Mouse (Mus musculus) forelimb bud, embryonic 11.5 days (tissue): Measurements from ENCODE around the gene Pofut1.
A peak's percentile ranks its signal among the peaks of the same experiment; 100 is the strongest.

ENCODE experiments used
- DNase-seq: peaks from one replicate; pipeline ENCODE4 v3.0.0-alpha.2; 2012; ENCODE audit warnings: low read depth, low spot score

Gene Pofut1

GRCm38 (mm10) chr2:153241250-153242014 is at the start of gene Pofut1, which contains the start of gene Plagl2:
TSS of gene Pofut1 (plus strand) at chr2:153241533.
TSS of gene Plagl2 (minus strand) at chr2:153241426.
- peak; percentile 84 for DNase-seq

- no peak for DNase-seq
Observed at GRCm38 (mm10) chr2:153194255-153194654, 47.1 kb upstream of the Pofut1 start.

- no peak for DNase-seq
Observed at GRCm38 (mm10) chr2:153198485-153198884, 42.8 kb upstream of the Pofut1 start.

GRCm38 (mm10) chr2:153199114-153199513 is 42.2 kb upstream of the Pofut1 start:
- DNase-seq = no peak

- DNase-seq = no peak
Observed at GRCm38 (mm10) chr2:153202766-153203165, 38.6 kb upstream of the Pofut1 start.

GRCm38 (mm10) chr2:153208149-153208548 is 33.2 kb upstream of the Pofut1 start:
- no peak for DNase-seq

- no peak for DNase-seq
Observed at GRCm38 (mm10) chr2:153209286-153209685, 32.0 kb upstream of the Pofut1 start.

- DNase-seq = no peak
Observed at GRCm38 (mm10) chr2:153211451-153211850, 29.9 kb upstream of the Pofut1 start.

- DNase-seq = no peak
Observed at GRCm38 (mm10) chr2:153213351-153213750, 28.0 kb upstream of the Pofut1 start.

GRCm38 (mm10) chr2:153214771-153215259 is 26.5 kb upstream of the Pofut1 start:
- DNase-seq = no peak

GRCm38 (mm10) chr2:153215421-153215820 is 25.9 kb upstream of the Pofut1 start:
- DNase-seq = no peak

- no peak for DNase-seq
Observed at GRCm38 (mm10) chr2:153217826-153218340, 23.4 kb upstream of the Pofut1 start.

GRCm38 (mm10) chr2:153218516-153218915 is 22.8 kb upstream of the Pofut1 start:
- no peak for DNase-seq

GRCm38 (mm10) chr2:153221620-153222019 is 19.7 kb upstream of the Pofut1 start:
- no peak for DNase-seq

GRCm38 (mm10) chr2:153222130-153222529 is 19.2 kb upstream of the Pofut1 start:
- no peak for DNase-seq

GRCm38 (mm10) chr2:153222566-153222965 is 18.8 kb upstream of the Pofut1 start:
- no peak for DNase-seq

- DNase-seq = no peak
Observed at GRCm38 (mm10) chr2:153224946-153225594, 16.3 kb upstream of the Pofut1 start, which contains the start of gene Tspyl3. TSS of gene Tspyl3 (minus strand) at chr2:153225441.

GRCm38 (mm10) chr2:153225595-153225953 is 15.8 kb upstream of the Pofut1 start:
- no peak for DNase-seq

- DNase-seq = no peak
Observed at GRCm38 (mm10) chr2:153227959-153228358, 13.4 kb upstream of the Pofut1 start.

- no peak for DNase-seq
Observed at GRCm38 (mm10) chr2:153228523-153228922, 12.8 kb upstream of the Pofut1 start.

- DNase-seq = no peak
Observed at GRCm38 (mm10) chr2:153237193-153237592, 4.1 kb upstream of the Pofut1 start.

- DNase-seq = no peak
Observed at GRCm38 (mm10) chr2:153237891-153238290, 3.4 kb upstream of the Pofut1 start.

GRCm38 (mm10) chr2:153238406-153238805 is 2.9 kb upstream of the Pofut1 start:
- DNase-seq = no peak
